Mouse (Mus musculus): ENCODE results near the gene Srrd.

DNA sequence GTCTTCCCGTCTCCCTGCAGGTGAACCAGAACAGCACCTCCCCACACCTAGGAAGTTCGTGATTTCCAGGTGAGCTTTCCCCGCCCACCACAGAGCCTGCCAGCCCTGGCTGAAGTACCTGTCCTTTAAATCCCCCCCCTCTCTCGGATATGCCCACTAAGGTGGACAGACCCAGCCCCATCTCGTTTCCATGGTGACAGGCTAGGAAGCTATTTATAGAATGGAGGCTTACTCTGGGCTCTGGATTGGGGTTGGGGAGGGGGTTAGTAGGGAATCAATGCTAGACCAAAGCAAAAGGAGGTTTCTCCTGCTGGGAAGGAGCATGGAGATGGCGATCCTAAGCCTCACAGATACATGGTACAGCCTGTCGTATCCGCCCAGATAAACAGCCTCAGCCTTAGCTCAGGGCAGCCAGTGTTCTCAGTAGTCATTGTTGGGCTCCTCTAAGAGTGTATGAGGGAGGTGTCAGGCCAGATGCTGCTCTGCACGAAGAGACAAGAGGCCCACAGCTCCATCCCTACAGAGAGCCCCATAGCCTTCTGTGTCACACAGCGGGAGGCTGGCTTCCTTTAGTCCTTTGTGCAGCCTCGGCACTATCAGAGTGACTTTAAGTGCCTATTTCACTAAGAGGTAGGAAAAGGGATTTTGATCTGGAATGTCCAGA is 29.5 kb downstream of the Srrd start:
- TF ChIP-seq POLR2AphosphoS5 (IDR thresholded peaks at IDR 0.05; ENCODE audit: insufficient replicate concordance, low read depth, low read length) = no peak
- no peak for TF ChIP-seq CTCF (IDR thresholded peaks at IDR 0.05; ENCODE audit: low read depth, low read length)
